Mouse (Mus musculus): ENCODE results near the gene H2afx. TPM values are rescaled to one million over a fixed set of nuclear protein-coding genes. Genes with fewer than 3 reads are reported as not detected.

H2afx gene
- total RNA-seq (2023), result 10 to 100 TPM; 21.6 to 22.2 TPM

GRCm38 (mm10) chr9:44334396-44335330 is at the start of gene H2afx:
Gene H2afx (plus strand): TSS chr9:44334694.

GRCm38 (mm10) chr9:44288076-44288958 is 46.2 kb upstream of the H2afx start, which contains the start of gene Abcg4:
Gene Abcg4 (minus strand): TSS chr9:44288615.

GRCm38 (mm10) chr9:44305466-44306079 is 28.9 kb upstream of the H2afx start, which contains the start of gene Hinfp:
Gene Hinfp (minus strand): TSS chr9:44305671.

DNA sequence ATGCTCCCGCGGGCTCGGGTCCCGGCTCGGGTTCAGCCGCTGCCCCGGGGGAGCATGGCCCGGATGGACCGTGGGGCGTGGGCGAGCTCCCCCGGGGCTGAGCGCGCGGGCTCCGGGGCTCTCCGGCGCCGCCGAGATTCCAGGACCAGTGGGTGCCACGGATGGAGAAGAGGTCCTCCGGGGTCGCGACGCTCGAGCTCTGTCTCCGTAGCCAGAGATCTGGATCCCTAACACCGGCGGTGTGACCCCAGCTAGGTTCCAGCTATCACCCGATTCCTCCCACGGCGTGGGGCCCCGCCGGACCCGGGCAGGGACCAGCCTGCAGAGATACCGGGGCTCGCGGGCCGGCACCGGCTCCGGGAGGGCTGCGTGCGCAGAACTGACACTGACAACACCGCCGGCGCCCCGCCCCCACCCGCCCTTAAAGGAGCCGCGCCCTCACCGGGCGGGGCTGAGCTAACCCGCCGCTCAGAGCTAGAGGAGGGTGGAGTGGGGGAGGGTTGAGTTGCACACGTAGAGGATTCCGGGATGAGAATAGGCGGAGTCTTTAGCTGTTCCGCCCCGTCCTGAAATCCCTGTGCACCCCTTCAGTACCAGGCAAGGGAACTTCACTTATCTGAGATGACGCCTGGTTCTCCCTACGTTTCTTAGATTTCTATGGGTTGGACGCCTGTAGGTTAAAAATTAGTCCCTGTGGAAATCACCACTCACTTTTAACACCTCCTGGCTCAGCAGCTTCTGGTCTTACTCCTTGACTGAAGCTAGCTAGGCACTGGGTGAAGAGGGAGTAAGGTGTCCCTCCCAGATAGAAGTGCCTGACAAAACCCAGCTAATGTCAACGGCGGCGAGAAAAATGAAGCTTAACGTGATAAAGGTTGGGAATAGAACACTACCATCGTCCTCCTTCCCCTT is 14.4 kb upstream of the H2afx start, which contains the start of gene C2cd2l:
Gene C2cd2l, minus strand, starts transcription at position 399 of the 912 bp plus-strand sequence.

GRCm38 (mm10) chr9:44325768-44326370 is 8.6 kb upstream of the H2afx start, which contains the start of gene Dpagt1:
Gene Dpagt1 (plus strand): TSS chr9:44326019.

DNA sequence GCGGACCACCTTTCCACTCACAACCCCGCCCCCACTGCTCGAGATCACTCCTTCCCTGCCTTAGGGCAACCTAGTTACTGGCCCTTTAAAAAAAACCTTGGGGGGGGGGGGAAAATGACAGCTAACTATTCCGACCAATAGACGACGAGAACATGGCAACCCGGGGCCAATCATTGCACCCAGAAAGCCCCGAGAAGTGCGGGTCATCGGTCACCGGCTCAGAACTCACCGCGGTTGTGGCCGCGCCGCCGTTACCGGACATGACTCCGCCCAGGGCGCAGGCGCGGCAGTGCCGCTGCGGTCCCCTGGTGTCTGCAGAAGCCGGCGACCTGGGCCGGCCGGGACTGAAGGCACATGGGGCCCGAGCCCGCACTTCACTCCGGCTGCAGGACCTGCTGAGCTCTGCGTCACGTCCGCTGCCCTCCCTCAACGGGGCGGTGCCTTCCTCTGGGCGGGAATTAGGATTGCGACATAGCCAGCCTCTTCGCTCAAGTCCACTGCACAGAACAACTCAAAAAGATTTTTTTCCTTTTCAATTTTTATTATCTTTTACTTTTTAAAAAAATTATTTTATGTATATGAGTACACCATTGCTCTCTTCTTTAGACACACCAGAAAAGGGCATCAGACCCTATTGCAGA is 9.4 kb downstream of the H2afx start, which contains the start of gene Hmbs:
Gene Hmbs, minus strand, starts transcription at position 448 of the 641 bp plus-strand sequence.

GRCm38 (mm10) chr9:44361190-44361917 is 26.9 kb downstream of the H2afx start, which contains the start of gene Vps11:
Gene Vps11 (minus strand): TSS chr9:44361670.

GRCm38 (mm10) chr9:44379054-44379834 is 44.8 kb downstream of the H2afx start, which contains the start of gene Hyou1:
Gene Hyou1 (plus strand): TSS chr9:44379490.

Other genes starting within 250 kb of the H2afx start
- gene Mfrp, start 233.0 kb upstream of the H2afx start, total RNA-seq (2023), result not detected
- gene C1qtnf5, start 227.4 kb upstream of the H2afx start, total RNA-seq (2023), result not detected
- not detected for gene Gm49380, start 221.2 kb upstream of the H2afx start, total RNA-seq (2023)
- 10 to 100 TPM; 13.9 to 14.0 TPM for gene Rnf26, start 221.2 kb upstream of the H2afx start, total RNA-seq (2023)
- under 1 TPM in 1 of 2 experiments, not detected in 1; 0.16 TPM for gene Mcam, start 200.2 kb upstream of the H2afx start, total RNA-seq (2023)
- 100 to 1,000 TPM; 223 to 230 TPM for gene Cbl, start 100.6 kb upstream of the H2afx start, total RNA-seq (2023)
- gene Ccdc153, start 94.0 kb upstream of the H2afx start, total RNA-seq (2023), result not detected
- under 1 TPM; 0.49 to 0.58 TPM for gene Pdzd3, start 83.2 kb upstream of the H2afx start, total RNA-seq (2023)
- gene Nlrx1, start 66.1 kb upstream of the H2afx start, total RNA-seq (2023), result 10 to 100 TPM; 39.1 to 44.7 TPM
- gene Abcg4, start 46.1 kb upstream of the H2afx start, total RNA-seq (2023), result not detected
- gene Hinfp, start 29.0 kb upstream of the H2afx start, total RNA-seq (2023), result 10 to 100 TPM; 30.5 to 31.9 TPM
- 10 to 100 TPM; 25.9 to 31.5 TPM for gene C2cd2l, start 14.4 kb upstream of the H2afx start, total RNA-seq (2023)
- 10 to 100 TPM; 19.9 to 29.9 TPM for gene Dpagt1, start 8.7 kb upstream of the H2afx start, total RNA-seq (2023)
- gene Hmbs, start 9.5 kb downstream of the H2afx start, total RNA-seq (2023), result 10 to 100 TPM; 19.4 to 20.5 TPM
- 10 to 100 TPM; 42.6 to 42.7 TPM for gene Vps11, start 27.0 kb downstream of the H2afx start, total RNA-seq (2023)
- 100 to 1,000 TPM; 109 TPM for gene Hyou1, start 44.8 kb downstream of the H2afx start, total RNA-seq (2023)
- gene Slc37a4, start 62.2 kb downstream of the H2afx start, total RNA-seq (2023), result 10 to 100 TPM; 18.5 to 22.0 TPM
- gene Rps25, start 72.4 kb downstream of the H2afx start, total RNA-seq (2023), result 1,000 to 10,000 TPM; 1,774 to 1,864 TPM
- 10 to 100 TPM; 50.5 to 54.3 TPM for gene Trappc4, start 72.9 kb downstream of the H2afx start, total RNA-seq (2023)
- 10 to 100 TPM; 23.7 to 28.9 TPM for gene Ccdc84, start 83.9 kb downstream of the H2afx start, total RNA-seq (2023)
- gene Foxr1, start 106.4 kb downstream of the H2afx start, total RNA-seq (2023), result not detected
- gene Upk2, start 120.3 kb downstream of the H2afx start, total RNA-seq (2023), result not detected
- gene Bcl9l, start 148.1 kb downstream of the H2afx start, total RNA-seq (2023), result 10 to 100 TPM; 22.6 to 24.3 TPM
- gene Cxcr5, start 227.2 kb downstream of the H2afx start, total RNA-seq (2023), result 1 to 10 TPM in 1 of 2 experiments, under 1 TPM in 1; 0.27 to 1.2 TPM